ENCODE assay signal across 8 mouse cellular contexts in the genomic region with DNA sequence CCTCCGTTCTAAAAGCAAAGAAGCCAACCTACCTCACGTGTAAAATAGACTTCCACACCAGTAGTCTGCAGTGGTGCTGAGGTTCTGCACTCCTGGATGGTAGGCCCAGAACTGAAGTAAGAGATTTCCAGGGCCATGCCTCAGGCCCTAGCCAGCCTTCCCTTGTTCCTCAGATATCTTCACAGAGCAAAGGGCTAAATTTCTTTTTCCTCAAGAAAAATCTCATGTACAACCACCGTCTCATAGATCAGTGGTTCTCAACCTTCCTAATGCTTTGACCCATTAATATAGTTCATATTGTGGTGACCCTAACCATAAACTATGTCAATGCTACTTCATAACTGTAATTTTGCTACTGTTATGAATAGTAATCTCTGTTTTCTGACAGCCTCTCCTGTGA.
A peak's percentile ranks its signal among the peaks of the same experiment; 100 is the strongest.
DNase-seq lines count a peak whose midpoint lies in the region; ATAC-seq lines count a peak whose summit lies in the region.
"Had no signal": no experiment of that assay in that cellular context is flagged by ENCODE, and none has a peak within 500 bp of the region (broad histone marks: within the 10 kb centered on the region; RNA-seq: fewer than 3 reads in every experiment).

No protein-coding gene starts in this region.

- H3K9ac ChIP-seq in lung, embryonic 16.5 days (ENCODE audit: low read length), result peak overlapping the region; percentile 63
- peak overlapping the region; percentile 54; the same call in 1 of the 2 replicates for H3K9ac ChIP-seq in forebrain, embryonic 12.5 days
- peak overlapping the region; percentile 55 for H3K9ac ChIP-seq in limb, embryonic 13.5 days
- no peak overlapping the region; the same call in 1 of the 2 replicates for H3K9ac ChIP-seq in stomach, embryonic 14.5 days (replicated peaks; ENCODE audit: low read depth, low read length)

- no peaks in the 10 kb centered on the region for H3K27me3 ChIP-seq in lung, embryonic 16.5 days (ENCODE audit: control insufficient read depth, insufficient read depth, low read depth, low read length)
- peaks cover 27% of the 10 kb centered on the region for H3K27me3 ChIP-seq in forebrain, embryonic 12.5 days
- H3K27me3 ChIP-seq in limb, embryonic 13.5 days, result no peaks in the 10 kb centered on the region
- no peaks in the 10 kb centered on the region for H3K27me3 ChIP-seq in stomach, embryonic 14.5 days (ENCODE audit: control insufficient read depth, insufficient read depth, low read length)

- peak overlapping the region; percentile 37; the same call in 1 of the 2 replicates for H3K27ac ChIP-seq in lung, embryonic 16.5 days (ENCODE audit: low read length)
- H3K27ac ChIP-seq in forebrain, embryonic 12.5 days, result 0 out of 2 replicates have a peak overlapping the region, but pooled peaks have one; percentile 42
- peak overlapping the region; percentile 44; the same call in 1 of the 2 replicates for H3K27ac ChIP-seq in limb, embryonic 13.5 days
- H3K27ac ChIP-seq in stomach, embryonic 14.5 days (ENCODE audit: low read length), result no peak overlapping the region; the same call in 1 of the 2 replicates
- H3K27ac ChIP-seq: macrophage had no signal

- no peak for ATAC-seq in lung, embryonic 16.5 days (ENCODE audit: low read depth)
- ATAC-seq in forebrain, embryonic 12.5 days (ENCODE audit: low FRiP score), result no peak
- no peak for ATAC-seq in limb, embryonic 13.5 days (ENCODE audit: low FRiP score, low read depth)
- ATAC-seq in stomach, embryonic 14.5 days (ENCODE audit: insufficient number of reproducible peaks, insufficient read depth, low FRiP score, low read depth), result no peak

- DNase-seq in lung, postnatal 36 days, result no peak
- DNase-seq in urinary bladder, postnatal 25 days (ENCODE audit: low spot score), result no peak
- DNase-seq in urinary bladder, postnatal 10 days (ENCODE audit: low spot score), result no peak

- 30% methylated on average over 3 of the region's 3 CpGs for WGBS in lung, embryonic 16.5 days
- WGBS in forebrain, embryonic 12.5 days, result 31% methylated on average over 3 of the region's 3 CpGs
- WGBS in limb, embryonic 13.5 days, result 35% methylated on average over 3 of the region's 3 CpGs
- 32% methylated on average over 3 of the region's 3 CpGs for WGBS in stomach, embryonic 14.5 days

- H3K9me3 ChIP-seq in lung, embryonic 16.5 days (ENCODE audit: control insufficient read depth, low read length), result no peaks in the 10 kb centered on the region
- H3K9me3 ChIP-seq in forebrain, embryonic 12.5 days, result no peaks in the 10 kb centered on the region
- no peaks in the 10 kb centered on the region for H3K9me3 ChIP-seq in limb, embryonic 13.5 days
- H3K9me3 ChIP-seq in stomach, embryonic 14.5 days (ENCODE audit: control insufficient read depth, low read depth, low read length), result no peaks in the 10 kb centered on the region

- no peaks in the 10 kb centered on the region for H3K36me3 ChIP-seq in lung, embryonic 16.5 days (ENCODE audit: control insufficient read depth, insufficient read depth, low read length)
- no peaks in the 10 kb centered on the region for H3K36me3 ChIP-seq in forebrain, embryonic 12.5 days (replicated peaks)
- no peaks in the 10 kb centered on the region for H3K36me3 ChIP-seq in limb, embryonic 13.5 days
- no peaks in the 10 kb centered on the region for H3K36me3 ChIP-seq in stomach, embryonic 14.5 days (ENCODE audit: control insufficient read depth, insufficient read depth, low read length)

- peaks cover 33% of the 10 kb centered on the region for H3K4me1 ChIP-seq in lung, embryonic 16.5 days (replicated peaks; ENCODE audit: control insufficient read depth, insufficient read depth, low read length)
- H3K4me1 ChIP-seq in forebrain, embryonic 12.5 days, result peaks cover 70% of the 10 kb centered on the region
- peaks cover 56% of the 10 kb centered on the region for H3K4me1 ChIP-seq in limb, embryonic 13.5 days
- peaks cover 26% of the 10 kb centered on the region for H3K4me1 ChIP-seq in stomach, embryonic 14.5 days (ENCODE audit: control insufficient read depth, insufficient read depth, low read length)

- peak overlapping the region; percentile 96 for H3K4me3 ChIP-seq in lung, embryonic 16.5 days (ENCODE audit: low read length)
- peak overlapping the region; percentile 100 for H3K4me3 ChIP-seq in forebrain, embryonic 12.5 days (replicated peaks)
- peak overlapping the region; percentile 98 for H3K4me3 ChIP-seq in limb, embryonic 13.5 days
- H3K4me3 ChIP-seq in stomach, embryonic 14.5 days (ENCODE audit: low read depth, low read length), result peak overlapping the region; percentile 98

- H3K4me2 ChIP-seq in lung, embryonic 16.5 days (ENCODE audit: low read depth, low read length), result peak overlapping the region; percentile 87
- H3K4me2 ChIP-seq in forebrain, embryonic 12.5 days, result peak overlapping the region; percentile 97
- peak overlapping the region; percentile 94 for H3K4me2 ChIP-seq in limb, embryonic 13.5 days (replicated peaks)
- H3K4me2 ChIP-seq in stomach, embryonic 14.5 days (replicated peaks; ENCODE audit: low read depth, low read length), result peak overlapping the region; percentile 78
